Mouse (Mus musculus) kidney, adult 18-20 months (tissue): Measurements from ENCODE around the gene Dao.

Experiments
- DNase-seq: peaks from one replicate; pipeline ENCODE4 v3.0.0; 2021

Gene Dao

DNA sequence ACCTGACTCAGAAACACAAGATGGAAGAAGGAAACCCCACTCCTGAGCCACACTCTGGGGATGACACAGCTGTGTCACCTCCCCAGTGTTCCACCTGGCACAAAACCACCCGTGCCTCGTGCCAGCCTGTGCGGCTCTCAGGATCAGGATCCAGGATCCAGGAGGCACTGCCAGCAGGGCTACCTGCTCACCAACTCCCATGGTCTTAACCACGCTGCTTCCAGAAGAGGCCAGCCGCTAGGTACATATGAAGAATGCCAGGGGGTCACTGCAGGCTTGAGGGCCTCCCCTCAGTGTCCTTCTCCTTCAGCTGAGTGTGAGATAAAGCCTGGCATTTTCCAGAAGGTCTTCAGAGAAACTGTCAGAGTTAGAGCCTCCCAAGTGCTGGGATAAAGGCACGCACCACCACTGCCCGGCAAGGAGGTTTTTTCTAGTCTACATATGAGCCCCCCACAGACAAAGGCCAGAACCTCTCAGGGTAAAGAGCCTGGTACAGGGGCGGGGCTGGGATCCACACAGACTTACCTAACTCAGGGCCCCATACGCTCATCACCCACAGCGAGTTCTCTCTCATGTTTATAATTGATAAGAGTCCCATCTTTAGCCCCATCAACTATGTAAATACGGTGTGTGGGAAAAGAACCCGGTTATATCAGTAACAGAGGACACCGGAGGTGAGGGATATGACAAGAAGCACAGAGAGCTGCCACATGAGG is 19.3 kb upstream of the Dao start:
- no peak for DNase-seq

DNA sequence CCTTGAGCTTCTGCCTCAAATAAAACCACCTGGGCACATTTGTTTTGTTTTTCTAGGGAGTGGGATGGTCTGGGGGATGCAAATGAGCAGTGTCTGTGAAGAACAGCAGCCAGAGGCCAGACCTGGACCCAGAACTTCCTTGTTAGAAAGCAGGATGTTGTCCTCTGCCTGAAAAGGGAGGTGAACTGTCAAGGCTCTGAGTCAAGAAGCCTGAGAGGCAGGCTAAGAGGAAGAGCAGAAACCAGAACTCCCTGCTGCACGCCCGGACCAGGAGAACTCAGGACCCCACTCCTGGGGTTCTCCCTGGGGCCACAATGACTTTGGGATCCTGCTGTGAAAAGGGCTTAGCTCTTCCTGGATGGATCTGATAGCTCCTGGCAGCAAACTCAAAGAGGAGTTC is 17.8 kb upstream of the Dao start:
- DNase-seq: no peak

DNA sequence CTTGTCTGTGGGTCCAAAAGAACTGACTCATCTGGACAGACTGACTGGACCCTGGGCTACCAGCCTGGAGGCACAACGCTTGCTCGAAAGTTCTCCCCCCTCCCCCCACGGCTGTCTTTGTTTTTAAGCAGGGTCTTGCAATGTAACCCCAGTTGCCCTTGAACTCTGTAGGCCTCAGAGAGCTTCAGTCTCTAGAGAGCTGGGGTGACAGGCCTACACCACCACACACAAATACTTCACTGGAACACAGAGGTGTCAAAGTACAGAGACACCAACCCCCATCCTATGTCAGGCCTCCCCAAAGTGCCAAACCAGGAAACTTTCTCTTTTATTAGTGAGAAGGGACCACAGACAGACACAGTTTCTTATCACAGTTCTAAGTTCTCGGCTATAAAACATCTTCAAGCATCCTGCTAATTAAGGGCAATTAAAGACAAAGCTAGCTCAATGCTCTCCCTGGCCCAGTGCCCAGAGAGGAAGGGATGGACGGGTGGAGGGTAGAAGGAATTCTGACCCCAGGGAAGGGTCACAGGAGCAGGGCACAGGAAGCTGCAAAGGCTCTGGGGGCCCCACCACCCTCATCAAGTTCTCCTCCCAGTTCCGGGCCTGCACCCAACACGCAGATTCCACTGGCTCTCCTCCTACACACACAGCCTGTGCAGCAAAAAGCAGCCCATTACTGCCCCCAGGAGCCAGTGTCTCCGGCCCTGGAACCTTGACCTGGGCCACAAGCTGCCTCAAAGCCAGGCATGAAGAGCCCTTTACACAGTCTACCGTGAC is 17.1 kb upstream of the Dao start:
- DNase-seq: peak; percentile 75

DNA sequence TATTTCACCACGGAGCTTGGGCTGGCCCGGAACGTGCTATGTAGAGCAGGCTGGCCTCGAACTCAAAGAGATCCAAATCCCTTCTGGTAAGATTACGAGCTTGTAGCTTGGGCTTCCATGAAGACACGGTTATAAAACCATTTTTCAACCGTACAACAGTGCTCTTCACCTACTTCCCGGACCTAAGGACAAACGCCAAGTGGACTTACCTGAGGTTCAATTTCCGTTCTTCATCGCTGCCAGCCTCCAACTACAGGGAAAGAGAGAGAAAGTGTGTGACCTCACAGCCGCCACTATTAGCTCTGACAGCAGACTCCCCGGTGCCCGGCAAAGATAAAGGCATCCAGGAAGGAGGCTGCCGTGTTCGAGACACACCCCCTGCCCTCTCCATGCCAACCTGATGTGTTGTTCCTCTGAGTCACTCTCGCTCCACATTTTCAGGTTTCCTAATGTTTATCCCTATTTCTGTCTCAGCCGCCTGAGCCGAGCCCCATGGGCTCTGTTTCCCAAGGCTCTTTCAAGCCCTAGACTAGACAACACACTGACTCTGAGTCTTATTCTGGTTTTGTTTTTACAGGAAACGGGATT is 14.0 kb upstream of the Dao start:
- DNase-seq: no peak

DNA sequence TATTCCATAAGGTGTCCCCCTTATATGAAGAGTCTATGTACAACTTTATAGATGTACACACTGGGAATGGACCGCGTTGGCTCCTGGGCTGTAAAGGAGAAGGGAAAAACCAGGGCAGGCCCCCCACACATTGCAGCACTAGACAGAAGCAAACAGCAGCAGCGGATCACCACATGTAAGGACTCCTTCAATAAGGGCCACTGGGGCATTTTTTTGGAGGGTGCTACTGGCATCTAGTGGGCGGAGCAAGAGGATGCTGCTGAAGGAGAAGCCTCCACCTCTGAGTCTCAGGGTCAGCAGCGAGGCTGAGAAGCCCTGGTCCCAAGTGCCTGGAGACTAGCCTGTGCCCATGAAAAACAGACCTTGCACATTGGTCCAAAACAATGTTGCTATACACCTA is 12.9 kb upstream of the Dao start:
- no peak for DNase-seq

DNA sequence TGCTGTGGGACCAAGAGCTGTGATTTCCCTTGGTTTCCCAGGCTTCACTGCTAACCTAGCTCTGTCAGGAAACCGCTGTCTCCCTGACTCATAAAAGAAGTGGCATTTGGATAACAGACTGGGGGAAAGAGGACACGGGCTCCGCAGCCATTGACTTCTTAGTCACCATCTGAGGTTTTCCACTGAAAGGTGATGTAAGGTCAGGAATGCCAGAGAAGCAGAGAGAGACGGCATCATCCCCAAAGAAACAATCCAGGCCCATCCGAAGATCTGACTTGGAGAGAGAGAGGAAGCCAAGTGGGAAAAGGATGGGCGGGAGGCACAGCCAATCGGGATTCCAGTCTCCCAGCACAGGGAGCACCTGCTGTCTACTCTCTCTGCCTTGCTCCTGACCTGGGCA is 12.4 kb upstream of the Dao start:
- DNase-seq: no peak

DNA sequence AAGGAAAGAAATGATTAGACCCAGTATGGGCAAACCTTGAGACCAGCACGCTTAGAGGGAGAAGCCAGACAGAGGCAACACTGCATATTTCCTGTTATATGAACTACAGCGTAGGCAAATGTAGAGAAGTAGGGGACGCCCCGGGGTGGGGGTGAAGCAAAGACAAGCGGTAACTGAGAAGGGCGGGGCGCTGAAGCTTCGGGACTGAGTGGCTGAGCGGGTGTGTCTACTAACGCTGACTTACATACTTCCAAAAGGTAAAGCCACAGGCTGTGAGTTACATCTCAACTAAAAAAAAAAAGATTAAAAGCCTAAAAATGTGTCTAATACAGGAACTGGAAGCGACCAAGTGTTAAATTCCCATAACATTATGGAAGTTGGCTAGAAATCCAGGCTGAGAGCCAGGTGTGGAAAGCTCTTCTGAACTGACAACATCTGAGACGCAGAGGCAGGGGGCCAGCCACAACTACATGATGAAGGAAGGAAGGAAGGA is 11.1 kb upstream of the Dao start:
- DNase-seq: no peak

DNA sequence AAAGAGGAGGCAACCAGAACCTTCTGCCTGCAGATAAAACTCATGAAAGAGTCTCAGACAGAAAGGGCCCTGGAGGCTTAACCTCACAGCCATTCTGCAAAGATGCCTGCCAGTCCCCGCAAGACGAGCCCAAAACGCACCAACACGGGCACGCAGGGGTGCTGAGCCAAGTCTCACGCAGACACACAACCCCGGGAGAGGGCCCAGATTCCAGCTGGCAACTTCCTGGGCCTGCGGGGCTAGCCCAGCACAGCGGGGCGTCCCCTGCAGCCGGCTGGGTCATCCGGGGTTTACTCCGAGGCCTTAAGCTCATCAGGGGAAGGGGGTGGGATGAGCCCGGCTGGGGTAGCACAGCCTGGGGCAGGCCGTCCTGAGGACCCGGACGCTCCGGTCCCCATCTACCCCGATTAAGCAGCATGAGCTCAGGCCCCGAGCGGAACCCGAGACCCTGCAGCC is 10.4 kb upstream of the Dao start:
- DNase-seq: peak; percentile 61

DNA sequence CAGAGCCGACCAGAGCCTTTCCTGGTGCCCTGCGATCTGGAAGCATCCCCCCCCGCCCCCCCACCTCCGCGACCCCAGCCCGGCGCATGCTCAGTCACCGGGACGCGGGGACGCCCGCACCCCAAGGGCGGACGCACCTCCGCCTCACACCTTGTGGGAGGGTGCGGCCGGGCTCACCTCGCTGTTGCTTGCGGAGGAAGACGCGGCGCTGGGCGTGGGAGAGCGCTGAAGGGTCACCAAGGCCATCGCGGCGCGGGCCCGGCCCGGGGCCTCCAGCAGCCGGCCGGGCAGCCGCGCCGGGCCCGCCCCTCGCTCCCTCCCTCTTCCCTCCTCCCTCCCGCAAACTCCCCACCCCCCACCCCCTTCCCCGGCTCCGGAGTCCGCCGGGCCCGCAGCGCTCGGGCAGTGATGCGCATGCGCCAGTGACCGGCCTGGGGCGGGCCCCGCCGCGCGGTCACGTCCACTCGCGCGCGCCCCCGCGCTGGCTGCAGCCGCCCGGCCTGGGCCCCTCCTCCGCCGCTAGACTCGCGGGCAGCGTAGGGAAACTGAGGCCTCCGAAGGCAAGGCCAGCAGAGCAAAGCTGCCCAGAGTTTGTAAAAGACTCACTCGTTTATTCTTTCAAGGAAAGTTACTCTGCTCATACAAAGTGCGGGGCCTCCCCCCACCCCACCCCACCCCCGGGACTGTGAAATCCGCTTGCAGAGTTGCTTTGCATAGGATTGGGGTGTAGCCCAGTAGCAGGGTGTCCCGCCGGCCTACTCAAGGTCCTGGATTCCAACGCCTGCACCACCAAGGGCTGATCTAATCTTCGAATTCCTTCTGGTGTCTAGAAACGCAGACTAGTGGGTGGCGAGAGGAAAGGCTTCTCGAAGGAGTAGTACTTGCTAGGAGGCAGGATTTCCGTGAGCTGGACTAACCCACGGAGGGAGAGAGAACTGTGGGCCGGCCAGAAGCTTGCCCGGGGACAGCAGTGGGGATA is 9.7 kb upstream of the Dao start, which contains the start of gene Ssh1:
Ssh1 (minus strand) TSS at position 408 of the 979 bp plus-strand sequence.
- DNase-seq: peak; percentile 93

DNA sequence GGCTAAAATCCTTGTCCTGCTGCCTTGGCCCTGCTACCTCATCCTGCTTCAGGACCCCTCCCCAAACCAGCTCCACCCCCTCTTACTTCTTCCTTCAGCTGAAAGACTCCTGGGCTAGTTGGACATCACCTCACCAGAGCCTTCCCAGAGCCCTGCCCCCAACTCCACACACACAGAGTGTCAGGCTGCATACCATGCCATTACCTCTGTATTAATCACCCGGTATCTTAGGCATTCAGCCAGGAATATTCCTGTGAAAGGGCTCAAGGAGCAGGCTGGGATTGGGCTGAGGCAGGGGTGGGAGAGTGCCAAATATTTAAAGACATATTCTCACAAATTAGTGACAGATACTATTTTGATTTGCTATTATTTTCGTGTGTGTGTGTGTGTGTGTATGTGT is 7.0 kb upstream of the Dao start:
- no peak for DNase-seq

DNA sequence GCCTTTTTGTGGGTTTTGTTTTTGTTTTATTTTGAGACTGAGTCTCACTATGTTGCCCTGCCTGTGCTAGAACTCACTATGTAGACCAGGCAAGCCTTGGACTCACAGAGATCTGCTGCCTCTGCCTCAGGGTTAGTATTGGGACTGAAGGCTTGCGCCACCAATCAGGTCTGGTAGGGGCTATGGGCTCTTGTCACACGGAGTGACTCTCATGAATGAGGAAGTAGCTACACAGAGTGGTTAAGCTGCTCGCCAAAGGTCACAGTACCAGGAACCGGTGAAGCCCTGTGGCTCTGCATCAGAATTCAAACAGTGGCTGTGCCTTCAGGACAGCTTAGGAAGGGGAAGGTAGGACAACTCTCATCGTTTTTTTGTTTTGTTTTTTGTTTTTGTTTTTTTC is 4.1 kb upstream of the Dao start:
- no peak for DNase-seq

DNA sequence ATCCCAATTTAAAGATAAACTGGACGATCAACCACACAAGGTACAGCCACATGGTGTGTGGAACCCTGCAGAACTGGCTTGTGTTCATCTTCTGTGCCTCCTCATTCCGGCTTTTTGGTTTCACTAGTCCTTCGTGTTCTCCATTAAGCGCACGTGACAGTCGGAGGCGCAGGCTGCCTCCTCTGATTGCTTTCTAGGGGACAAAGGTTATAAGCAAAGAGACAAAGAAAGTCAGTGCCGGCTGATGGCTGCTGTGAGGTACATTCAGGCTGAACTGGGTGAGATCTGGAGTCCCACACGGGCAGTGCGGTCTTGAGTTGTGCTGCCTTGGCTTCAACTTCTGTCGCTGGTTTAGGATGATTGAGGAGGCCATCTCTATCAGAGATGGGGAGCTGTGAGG is 1.1 kb downstream of the Dao start:
- peak; percentile 70 for DNase-seq

DNA sequence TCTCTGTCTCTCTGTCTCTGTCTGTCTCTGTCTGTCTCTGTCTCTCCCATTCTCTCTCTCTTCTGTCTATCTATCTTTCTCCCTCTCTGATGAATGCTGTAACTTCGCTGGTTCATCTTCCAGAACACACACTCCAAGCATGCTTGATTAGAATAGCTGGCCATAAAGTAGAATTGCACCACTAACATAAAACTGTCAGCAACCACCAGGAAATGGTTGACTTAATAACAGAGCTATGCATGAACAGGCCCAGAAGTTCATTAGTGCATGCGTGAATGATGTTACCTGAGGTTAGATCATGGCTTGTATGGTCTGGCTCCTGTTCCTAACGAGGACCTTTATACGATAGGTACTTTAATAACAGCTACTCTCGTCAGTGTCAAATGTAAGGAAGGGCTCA is 1.6 kb downstream of the Dao start:
- DNase-seq: no peak

DNA sequence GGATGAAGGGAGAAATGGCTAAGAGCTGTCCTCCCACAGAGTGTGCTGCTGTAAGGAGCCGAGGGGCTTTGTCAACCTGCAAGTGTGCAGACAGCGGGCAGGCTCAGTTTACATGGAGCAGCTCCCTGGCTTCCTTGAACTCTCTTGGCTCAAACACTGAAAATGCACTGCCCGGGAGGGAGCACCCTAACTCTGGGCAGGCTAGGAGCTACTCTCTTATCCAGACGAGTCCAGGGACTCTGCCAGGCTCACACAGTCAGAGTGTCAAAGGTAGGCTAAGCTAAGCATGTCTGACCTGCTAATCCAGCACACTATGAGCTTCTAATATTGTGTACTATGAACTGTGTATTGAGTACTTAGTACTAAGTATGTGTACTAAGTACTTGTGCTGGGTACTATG is 3.5 kb downstream of the Dao start:
- no peak for DNase-seq

DNA sequence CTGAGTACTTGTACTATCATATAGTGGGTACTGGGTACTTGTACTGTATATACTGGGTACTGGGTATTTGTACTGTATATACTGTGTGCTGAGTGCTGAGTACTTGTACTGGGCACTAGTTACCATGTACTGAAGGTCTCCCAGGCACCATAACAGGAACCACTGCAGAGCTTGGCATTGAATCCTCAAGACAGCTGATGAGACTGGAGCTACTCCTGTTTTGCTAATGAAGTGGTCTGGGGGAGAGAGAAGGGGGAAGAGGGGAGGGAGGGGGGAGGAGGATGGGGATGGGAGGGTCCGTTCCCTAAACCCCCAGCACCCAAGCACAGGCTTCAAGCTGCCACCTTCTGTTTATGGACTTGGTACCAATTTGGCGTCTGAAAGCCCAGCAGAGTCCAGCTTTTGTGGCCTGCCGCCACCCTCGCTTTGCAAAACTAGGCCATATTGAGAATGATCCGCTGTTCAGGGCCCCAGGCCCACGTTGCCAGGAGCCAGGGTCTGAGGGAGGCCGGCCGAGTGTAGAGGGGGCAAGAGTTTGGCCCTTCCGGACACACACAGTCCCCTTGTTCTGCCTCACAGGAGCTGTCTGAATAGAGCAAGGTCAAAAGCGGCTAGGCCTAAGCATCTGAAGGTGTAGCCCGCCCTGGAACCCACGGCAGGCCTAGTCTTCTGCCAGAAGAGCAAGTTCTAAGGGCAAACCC is 4.4 kb downstream of the Dao start:
- no peak for DNase-seq

DNA sequence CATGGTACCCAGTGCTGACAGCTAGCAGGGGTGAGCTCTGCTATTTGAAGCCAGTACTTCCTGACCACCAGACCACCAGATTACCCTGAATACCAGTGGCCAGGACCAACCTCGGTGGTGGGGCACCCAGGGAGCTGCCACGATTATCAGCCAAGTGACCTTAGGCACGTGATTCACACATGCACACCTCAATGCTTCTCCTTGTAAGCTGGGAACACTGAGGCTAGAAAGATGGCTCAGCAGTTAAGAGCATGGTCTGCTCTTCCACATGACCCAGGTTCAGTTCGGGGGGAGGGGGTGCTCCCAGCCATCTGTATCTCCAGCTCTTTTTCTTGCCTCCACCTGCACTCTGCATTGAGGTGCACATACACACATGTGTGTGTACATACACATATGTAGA is 5.5 kb downstream of the Dao start:
- DNase-seq: peak; percentile 67

DNA sequence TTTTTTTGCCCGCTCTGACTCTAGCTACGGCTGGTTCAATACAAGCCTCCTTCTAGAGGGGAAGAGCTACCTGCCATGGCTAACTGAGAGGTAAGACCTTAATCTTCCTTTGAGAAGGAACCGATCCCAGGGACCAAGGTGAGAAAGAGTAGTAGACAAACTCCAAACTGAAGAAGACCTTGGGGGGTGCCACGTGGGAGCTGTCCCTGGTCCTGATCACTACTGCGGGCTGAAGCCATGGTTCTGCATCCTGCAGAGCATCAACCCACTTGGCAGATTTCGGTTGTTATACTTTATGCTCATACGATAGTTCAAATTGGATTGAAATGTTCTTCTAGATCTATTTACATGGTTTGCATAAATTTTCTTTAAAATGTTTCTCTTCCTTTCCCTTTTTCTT is 11.6 kb downstream of the Dao start:
- no peak for DNase-seq

DNA sequence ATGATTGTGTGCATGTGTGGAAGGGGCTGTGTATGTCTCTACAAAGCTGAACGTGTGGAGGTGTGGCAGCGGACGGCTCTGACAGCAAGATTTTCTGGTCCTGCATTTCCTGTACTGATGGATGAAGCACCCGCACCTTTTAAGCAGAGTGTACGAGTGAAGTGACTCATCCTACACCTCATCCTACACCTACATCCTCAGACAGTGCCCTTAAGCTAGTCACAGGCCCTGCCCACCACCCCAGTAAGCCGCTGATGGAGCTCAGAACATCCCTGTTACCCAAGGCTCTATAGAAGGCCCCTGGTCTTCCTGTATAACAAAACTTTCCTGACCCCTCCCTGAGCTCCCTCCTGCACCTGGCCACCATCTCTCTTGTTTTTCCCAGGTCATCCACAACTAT is 20.9 kb downstream of the Dao start:
- no peak for DNase-seq

DNA sequence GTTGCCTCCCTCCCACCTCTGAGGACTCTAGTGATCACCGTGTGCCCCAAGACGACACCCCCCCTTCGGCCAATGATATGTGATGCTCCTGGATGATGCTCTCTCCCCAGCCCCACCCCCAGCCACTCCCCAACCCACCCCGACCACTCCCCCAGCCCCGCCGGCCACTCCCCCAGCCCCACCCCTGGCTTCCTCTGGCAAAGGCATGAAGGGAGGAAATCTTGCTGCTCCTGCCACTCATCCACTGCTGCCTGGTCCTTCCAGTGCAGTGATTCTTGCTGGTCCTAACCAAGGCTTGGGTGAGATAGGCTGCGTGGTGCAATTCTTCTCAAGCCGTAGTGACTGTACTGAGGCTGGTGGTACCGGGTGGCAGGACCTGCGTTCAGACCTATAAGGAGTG is 21.4 kb downstream of the Dao start:
- no peak for DNase-seq

DNA sequence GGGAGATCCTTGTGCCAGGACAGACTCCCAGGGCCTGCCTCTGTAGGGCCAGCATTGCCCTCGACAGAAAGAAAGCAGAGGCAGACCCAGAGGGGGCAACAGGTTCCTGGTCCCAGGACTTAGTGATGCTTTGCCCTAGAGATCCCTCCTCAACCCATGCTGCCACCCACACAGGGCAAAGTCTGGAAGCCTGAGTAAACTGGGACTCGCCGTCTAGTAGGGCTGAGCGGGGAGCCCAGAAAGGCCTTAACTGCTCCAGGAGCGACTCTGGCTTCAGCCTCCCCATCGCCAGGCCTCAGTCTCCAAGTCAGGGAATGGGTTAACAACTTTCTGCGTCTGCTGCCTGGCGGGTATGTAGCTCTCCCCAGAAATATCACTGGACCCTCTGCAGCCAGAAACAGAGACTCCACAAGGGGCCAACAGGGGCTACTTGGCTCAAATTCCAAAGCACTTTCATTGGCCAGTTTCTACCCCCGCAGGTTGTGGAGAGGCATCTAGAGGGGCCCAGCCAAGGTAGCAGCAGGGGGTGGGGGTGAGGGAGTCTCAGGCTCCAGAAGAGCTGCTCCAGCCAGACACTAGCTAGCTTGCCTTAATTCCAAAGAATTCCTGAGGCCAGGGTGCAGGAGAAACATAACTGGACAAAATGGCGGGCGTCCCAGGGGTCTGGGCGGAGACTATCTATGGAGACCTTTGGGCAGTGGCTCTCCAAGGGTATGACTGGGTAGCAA is 23.9 kb downstream of the Dao start:
- no peak for DNase-seq

DNA sequence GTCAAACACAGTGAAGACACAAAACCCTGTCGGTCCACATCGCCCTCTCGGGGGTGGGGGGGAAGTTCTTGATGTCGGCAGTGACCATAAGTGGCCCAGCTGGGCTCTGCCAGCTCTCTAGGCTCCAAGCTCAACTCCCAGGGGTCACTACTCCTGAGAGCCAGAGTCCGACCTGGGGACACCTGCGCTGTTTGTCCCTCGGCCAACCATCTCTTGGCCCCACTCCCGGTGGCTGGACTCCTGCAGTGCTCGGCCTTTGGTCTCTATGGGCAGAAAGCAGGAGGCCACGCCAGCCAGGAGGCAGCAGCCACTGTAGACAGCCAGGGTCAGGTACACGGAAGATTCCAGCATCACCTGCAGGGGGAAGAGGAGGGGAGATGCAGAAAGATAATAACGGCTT is 24.6 kb downstream of the Dao start:
- peak; percentile 85 for DNase-seq
